Mouse (Mus musculus) testis, postnatal 10 days (tissue): ENCODE results near the gene Acsbg2.

ENCODE experiments used
- DNase-seq: peaks from one replicate; pipeline ENCODE4 v3.0.0; 2021; ENCODE audit warnings: low spot score

Acsbg2 gene

GRCm38 (mm10) chr17:56822380-56822779, 51.9 kb downstream of the Acsbg2 start:
- no peak for DNase-seq

DNA sequence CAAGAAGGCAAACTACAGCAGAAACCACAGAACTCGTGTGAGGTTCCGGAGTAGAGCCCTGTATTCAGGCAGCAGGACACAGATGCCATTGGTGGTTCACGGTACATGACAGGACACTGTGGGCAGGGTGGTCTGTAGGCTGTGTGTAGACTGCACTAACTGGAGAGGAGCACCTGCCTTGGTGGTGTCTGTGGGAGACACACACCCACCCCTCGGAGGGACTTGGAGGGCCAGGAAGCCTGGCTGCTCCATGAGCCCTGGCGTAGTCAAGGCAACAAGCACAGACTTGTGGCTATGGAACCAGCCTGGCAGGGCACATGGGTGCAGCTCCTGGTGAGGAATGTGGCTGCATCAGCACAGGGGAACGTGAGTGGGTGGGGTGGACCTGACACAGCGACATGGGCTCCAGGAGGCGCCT, 54.5 kb downstream of the Acsbg2 start:
- no peak for DNase-seq

DNA sequence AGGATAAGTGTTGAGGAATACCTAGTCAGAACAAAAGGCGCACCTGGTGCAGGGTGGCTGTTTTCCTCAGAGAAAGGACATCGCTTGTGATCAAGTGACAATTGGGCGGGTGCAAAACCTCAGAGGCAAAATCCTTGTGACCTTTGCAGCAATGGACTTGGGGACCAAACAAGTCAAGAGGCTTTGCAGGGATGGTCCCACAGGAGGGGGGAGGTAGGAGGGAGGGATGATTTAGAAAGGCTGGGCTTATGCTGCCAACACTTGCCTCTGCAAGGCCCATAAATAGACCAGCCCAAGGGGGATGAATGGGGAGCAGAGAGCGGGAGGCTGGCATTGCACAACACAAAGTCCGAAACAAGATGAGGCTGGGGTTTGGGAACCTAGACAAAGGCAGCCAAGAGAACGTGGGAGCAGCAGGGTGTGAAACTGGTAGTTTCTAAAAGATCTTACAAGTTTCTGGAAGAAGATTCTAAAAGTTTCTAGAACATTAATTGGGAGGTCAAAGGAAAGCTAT, 55.2 kb downstream of the Acsbg2 start:
- no peak for DNase-seq

DNA sequence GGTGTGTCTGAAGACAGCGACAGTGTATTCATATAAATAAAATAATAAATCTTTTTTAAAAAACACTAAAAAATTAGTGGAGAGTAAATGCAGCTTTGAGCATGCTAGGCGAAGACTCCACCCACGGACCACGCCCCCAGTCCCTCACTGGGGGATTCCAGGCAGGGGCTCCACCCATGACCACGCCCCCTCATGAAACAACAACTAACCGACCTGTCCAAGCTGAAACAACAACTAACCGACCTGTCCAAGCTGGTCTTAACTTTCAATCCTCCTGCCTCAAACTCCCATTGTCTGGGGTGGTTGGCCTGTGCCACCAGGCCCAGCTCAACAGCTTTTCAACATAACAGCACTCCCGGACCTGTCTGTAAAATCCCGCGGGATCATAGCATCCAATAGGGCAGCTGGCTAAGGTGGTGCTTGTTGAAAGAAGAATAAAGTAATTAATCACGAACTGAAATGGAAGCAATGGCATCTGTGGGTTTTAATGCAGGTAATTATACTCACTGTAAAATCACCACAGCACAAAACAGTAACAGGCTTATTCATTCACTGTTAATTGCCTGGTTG, 56.1 kb downstream of the Acsbg2 start:
- peak; percentile 77 for DNase-seq

- DNase-seq = no peak
Measured at GRCm38 (mm10) chr17:56815057-56815345, 59.2 kb downstream of the Acsbg2 start.

DNA sequence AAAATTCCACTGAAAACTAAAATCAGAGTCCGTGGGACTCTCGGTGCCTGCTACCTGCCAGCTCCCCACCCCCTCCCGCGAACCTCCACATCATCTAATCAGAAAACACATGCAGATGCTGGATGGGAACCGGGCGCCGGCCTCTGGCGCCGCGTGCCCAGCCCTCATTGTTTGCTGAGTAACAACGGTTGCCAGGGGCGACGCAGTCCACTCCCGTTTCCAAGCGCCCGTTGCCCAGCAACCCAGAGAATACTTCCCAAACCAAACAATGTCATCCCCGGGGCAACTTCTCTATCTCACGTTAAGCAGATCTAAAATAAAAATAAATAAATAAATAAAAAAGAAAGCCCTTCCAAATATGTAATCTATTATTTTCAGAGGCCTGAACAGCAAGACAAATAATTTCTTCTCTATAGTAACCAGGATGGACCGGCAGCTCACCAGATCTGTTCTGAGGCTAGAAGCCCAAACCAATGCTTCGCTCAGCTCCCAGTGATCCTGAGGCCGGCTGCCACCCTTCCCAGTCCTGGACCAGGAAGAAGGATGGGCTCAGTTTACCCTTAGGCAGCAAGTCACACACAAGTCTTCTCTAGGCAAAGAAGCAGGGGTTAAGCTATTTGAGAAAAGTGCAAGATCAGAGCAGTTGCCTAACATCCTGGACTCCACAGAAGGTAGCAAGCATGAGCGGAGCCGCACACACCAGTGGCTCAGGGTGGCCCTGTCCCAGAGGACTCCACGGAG, 59.8 kb downstream of the Acsbg2 start:
- DNase-seq = peak; percentile 87

GRCm38 (mm10) chr17:56810245-56810644, 64.0 kb downstream of the Acsbg2 start:
- DNase-seq = peak; percentile 91

GRCm38 (mm10) chr17:56808518-56808917, 65.7 kb downstream of the Acsbg2 start:
- peak; percentile 84 for DNase-seq

GRCm38 (mm10) chr17:56805784-56806183, 68.5 kb downstream of the Acsbg2 start:
- no peak for DNase-seq

- DNase-seq = peak; percentile 84
Measured at GRCm38 (mm10) chr17:56804952-56805351, 69.3 kb downstream of the Acsbg2 start.

GRCm38 (mm10) chr17:56802065-56802464, 72.2 kb downstream of the Acsbg2 start:
- DNase-seq = no peak

GRCm38 (mm10) chr17:56799276-56799675, 75.0 kb downstream of the Acsbg2 start:
- no peak for DNase-seq

DNA sequence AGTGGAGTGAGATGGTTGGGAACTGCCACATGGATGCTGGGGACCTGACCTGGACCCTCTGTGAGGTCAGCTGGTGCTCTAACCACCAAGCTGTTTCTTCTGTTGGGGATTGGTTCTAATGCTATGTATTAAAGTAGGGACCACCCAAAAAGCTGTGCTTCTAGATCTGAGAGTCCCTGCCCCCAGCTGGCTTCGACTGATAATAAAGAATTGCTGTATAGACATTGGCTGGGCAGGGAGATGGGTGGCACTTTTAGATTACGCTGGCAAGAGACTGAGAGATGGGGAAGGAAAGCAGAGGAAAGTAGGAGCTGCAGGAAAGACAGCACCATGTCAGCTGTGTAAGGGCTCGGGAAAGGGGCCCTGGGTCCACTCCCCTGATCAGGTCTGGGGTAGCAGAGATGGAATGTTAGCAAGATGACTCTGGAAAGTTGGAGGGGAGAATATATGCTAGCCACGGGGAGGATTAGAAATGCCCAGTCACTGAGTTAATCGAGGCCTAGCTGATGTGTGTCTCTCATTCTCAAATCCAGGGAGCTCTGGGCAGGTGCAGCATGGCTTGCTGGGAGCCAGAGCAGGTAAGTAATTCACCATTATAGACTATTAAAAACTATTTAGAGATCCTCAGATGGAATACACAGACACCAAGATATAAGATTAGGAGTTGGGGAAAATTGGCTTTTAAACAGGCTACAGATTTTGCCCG, 80.5 kb downstream of the Acsbg2 start:
- DNase-seq = no peak
